23 mouse cellular contexts compared by ENCODE assay signal in the genomic region with DNA sequence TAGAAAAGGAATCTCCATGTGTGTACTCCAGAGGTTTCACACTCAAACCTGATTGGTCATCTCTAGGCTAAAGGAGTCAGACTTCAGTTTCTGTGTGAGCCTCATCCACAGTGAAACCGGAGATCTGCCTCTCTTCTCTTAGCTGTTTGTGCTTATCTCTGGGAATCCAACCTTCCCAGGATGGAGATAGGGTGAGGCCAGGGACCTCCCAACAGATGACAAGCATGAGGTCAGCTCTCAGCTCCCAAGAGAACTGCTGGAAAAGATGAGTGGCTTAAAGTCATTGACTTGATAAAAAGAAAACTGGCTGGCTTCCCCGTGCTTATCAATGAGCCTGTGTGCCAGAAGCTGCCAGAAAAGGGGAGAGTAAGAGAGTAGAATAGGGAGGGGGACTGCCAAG.
"Had no signal": no experiment of that assay in that cellular context is flagged by ENCODE, and none has a peak within 500 bp of the region (broad histone marks: within the 10 kb centered on the region; RNA-seq: fewer than 3 reads in every experiment).

No protein-coding gene starts in this region.

- H3K9me3 ChIP-seq: limb, embryonic 12.5 days; limb, embryonic 15.5 days; liver, embryonic 15.5 days; lung, embryonic 15.5 days; midbrain, embryonic 10.5 days; midbrain, embryonic 15.5 days; neural tube, embryonic 12.5 days; neural tube, embryonic 15.5 days; stomach, embryonic 15.5 days had no signal

- H3K4me1 ChIP-seq: limb, embryonic 15.5 days; liver, embryonic 15.5 days; lung, embryonic 15.5 days; megakaryocyte, embryonic 14.5 days; midbrain, embryonic 15.5 days; neural tube, embryonic 15.5 days; stomach, embryonic 15.5 days had no signal

- H3K36me3 ChIP-seq: limb, embryonic 12.5 days; limb, embryonic 15.5 days; liver, embryonic 15.5 days; lung, embryonic 15.5 days; midbrain, embryonic 10.5 days; midbrain, embryonic 15.5 days; neural tube, embryonic 12.5 days; neural tube, embryonic 15.5 days; stomach, embryonic 15.5 days had no signal

- H3K9ac ChIP-seq: limb, embryonic 12.5 days; limb, embryonic 15.5 days; liver, embryonic 15.5 days; lung, embryonic 15.5 days; midbrain, embryonic 15.5 days; neural tube, embryonic 12.5 days; neural tube, embryonic 15.5 days; stomach, embryonic 15.5 days had no signal

- ATAC-seq: midbrain, embryonic 15.5 days had no signal

- H3K27me3 ChIP-seq: limb, embryonic 12.5 days; limb, embryonic 15.5 days; liver, embryonic 15.5 days; lung, embryonic 15.5 days; megakaryocyte, embryonic 14.5 days; midbrain, embryonic 15.5 days; neural tube, embryonic 12.5 days; neural tube, embryonic 15.5 days; stomach, embryonic 15.5 days had no signal

- DNase-seq: kidney, adult 18-20 months; kidney, adult 9 months; kidney, postnatal 14 days; kidney, postnatal 4 days; left cerebral cortex, postnatal 4 days; lung, adult 18-20 months; lung, postnatal 10 days; lung, postnatal 36 days; right cerebral cortex, adult 18-20 months; right cerebral cortex, postnatal 14 days; right cerebral cortex, postnatal 4 days; spleen, adult 18-20 months; thymus, postnatal 36 days had no signal

- H3K4me2 ChIP-seq: limb, embryonic 12.5 days; limb, embryonic 15.5 days; liver, embryonic 15.5 days; lung, embryonic 15.5 days; midbrain, embryonic 15.5 days; neural tube, embryonic 12.5 days; neural tube, embryonic 15.5 days; stomach, embryonic 15.5 days had no signal

- H3K4me3 ChIP-seq: limb, embryonic 12.5 days; limb, embryonic 15.5 days; liver, embryonic 15.5 days; lung, embryonic 15.5 days; megakaryocyte, embryonic 14.5 days; midbrain, embryonic 10.5 days; midbrain, embryonic 15.5 days; neural tube, embryonic 12.5 days; neural tube, embryonic 15.5 days; stomach, embryonic 15.5 days had no signal

- H3K27ac ChIP-seq: limb, embryonic 12.5 days; limb, embryonic 15.5 days; liver, embryonic 15.5 days; lung, embryonic 15.5 days; midbrain, embryonic 10.5 days; midbrain, embryonic 15.5 days; neural tube, embryonic 12.5 days; neural tube, embryonic 15.5 days; stomach, embryonic 15.5 days had no signal
